Mouse (Mus musculus) v-Abl transformed pro-B cells (cell line): Measurements from ENCODE around the gene Ears2.

Source experiments
- in situ Hi-C, 2 experiments: fragments of 400-800 bp; cut with MboI; formaldehyde crosslinking; loops; one replicate each; pipeline ENCODE4 v1.15.1; 2025; ENCODE audit not compliant: unreplicated experiment in 2 of 2

Ears2 gene

DNA sequence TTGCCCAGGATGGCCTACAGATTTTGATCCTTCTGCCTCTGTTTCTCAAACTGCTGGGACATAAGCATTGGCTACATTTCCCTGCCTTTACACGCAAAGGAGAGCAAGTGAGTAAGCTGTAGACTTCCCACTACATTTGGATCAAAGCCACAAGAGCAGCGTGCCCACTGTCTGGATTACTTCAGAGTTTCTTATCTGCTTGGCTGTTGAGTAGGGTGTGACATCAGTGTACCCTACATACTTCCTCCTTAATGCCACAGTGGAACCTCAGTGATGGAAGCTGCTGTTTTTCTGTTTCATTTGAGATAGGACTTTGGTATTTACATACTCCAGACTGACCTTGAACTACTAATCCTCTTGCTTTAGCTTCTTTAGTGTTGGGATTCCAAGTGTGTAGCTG lies 20.2 kb downstream of the Ears2 start:
- in situ Hi-C loops, result no loop called here

DNA sequence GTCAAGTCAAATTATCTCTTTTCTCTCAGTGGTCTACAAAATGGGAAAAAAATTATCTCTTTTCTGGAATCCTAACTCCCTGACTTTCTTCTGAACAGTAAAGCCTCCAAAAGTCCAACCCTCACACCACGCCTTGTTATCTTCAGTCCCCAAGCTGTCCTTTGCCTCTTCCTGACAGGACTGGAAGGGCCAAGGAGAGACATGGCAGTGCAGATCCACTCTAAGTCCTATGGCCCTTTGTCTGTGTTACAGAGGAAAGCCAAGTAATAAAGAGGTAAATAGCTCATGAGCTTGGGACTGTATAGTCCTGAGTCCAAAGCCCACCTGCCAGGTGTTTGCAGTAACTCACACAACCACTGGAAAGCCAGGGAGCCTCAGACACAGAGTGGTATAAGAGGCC lies 21.4 kb downstream of the Ears2 start:
- in situ Hi-C loops, result no loop called here

DNA sequence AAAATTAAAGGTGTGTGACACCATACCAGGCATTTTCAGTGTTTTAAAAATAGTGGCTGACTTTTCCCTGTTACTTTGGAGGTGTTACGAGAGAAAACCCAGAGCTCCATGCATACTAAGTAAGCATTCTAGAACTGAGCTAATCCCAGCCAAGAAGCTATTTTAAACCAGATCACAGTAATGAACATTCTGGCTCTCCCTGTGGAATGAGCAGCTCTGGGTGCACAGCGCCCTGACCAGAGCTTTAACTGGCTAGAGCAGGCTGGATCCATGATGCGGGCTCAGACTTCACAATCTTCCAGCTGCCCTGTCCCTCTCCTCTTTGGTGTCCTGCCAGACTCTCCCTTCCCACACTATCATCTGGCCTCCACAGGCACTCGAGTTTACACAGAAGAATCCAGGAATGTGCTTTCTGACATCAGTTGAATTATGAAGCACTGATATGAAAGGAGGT lies 21.9 kb downstream of the Ears2 start:
- in situ Hi-C loops, result no loop called here

DNA sequence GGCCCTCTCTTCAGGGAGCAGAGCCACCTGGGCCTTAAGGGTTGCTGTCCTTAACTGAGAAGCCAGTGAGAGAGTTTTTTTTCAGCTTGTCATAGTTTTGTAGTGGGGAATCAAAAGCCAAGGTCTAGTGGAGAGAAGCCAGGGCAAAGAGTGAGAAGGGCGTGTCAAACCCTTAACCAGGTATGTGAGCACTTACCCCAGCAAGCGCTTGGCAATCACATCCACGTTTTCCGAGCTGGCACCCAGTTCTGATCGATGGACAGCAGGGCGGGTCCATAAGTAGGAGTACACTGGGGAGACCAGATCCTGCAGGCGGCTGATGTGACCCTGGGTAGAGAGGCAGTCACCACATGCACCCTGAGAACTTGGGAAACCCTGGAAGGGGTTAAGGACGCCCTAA lies 23.0 kb downstream of the Ears2 start:
- in situ Hi-C loops, result no loop called here

DNA sequence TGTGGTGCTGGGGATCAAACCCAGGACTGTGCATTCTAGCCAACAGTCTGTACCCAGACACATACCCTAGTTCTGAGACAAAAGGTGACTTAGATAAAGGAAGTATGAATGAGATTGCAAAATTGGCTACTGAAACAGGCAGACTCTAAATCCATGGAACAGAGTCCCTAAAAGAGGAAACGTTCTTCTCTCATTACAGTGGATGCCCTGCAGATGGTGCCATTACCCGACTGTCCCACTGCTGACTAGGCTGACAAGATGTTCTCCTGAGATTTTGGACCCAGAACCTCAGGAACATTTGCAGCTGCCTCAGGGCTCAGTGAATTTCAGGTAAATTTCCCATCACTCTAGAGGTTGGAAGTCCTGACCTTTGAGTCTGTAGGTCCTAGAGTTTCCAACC lies 32.7 kb downstream of the Ears2 start:
- in situ Hi-C loops, result no loop called here

DNA sequence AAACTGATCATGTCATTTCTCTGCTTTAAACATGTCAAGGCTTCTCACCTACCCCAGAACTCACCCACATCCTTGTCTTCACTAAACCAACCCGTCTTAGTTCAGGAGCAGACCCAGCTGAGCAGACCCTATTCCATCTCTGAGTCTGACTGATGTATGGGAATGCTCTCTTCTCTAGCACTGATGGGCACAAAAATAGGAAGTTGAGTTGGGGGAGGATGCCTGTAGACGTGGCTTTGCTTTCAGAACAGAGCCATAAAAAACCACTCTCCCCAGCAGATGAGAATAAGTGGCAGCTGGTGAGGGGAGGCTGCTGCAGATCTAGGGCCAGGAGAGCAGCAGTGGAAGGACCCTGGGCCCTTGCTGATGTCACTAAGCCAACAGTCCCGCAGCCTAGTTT lies 33.7 kb downstream of the Ears2 start:
- in situ Hi-C loops, result no loop called here

DNA sequence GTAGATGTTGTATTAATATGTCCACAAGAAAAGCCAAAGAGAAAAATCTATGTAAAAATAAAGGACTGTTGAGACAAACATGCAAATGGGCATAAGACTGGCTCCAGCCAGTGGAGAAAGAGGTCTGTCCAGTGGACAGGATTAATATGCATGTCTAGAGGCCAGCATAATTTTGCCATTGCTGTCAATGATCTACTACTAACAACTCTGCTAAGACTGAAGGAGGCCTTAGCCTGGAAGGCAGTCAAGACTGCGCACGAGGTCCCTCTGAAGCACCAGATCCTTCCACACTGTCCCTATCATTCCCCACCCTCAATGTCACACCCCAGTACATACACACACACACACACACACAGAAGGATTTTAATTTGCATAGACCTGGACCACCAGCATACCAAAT lies 44.9 kb downstream of the Ears2 start:
- in situ Hi-C loops, result no loop called here

DNA sequence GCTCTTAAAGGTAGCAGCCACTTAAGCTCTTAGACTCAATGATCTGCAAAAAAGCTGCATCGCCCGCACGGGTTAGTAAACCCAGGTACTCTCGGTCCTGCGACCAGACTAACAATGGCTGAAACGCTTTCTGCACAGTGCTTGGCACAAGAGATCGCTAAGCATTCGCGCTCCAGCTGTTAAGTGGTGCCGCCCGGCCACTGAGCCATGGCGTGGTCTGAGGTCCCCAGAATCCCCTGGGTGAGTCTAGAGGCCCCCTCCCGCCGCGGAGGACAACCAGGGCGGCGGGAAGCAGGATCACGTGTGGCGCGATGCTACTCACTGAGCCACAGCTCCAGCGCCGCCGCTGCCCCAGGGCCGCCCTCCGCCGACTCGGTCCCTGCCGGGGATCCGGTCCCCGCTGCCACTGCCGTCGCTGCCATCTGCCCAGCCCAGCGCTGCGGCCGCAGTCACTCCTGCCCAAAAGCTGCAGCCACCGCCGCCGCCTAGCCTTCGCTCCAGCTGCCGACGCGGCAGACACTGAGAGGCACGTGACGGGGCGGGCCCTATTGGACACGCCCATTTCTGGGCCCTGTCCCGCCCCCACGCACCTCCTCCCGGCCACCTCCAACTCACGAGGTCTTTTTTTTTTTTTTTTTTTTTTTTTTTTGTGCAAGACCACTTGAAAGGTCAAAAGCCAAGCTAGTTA lies 46.3 kb downstream of the Ears2 start, which contains the start of gene Gga2:
Gga2 (minus strand) TSS at position 556 of the 688 bp plus-strand sequence.
- in situ Hi-C loops, result no loop called here

DNA sequence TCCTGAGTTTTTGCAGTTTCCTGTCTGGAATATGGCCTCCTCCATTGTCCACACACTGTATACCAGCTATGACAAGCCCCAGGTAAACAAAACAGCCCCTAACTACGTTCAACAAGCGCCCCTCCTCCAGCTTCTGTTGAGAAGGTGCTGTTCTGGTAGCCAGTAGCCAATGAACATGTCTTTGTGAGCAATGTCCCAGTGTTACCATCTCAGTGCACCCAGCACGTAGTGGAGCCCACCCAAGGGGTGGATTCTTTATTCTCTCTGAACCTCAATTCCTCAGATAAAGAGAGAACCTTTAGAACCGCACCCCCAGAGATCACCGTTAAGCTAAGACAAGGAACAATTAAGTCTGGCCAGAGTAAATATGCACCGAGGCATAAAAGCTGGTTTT lies 46.8 kb downstream of the Ears2 start:
- in situ Hi-C loops, result no loop called here

DNA sequence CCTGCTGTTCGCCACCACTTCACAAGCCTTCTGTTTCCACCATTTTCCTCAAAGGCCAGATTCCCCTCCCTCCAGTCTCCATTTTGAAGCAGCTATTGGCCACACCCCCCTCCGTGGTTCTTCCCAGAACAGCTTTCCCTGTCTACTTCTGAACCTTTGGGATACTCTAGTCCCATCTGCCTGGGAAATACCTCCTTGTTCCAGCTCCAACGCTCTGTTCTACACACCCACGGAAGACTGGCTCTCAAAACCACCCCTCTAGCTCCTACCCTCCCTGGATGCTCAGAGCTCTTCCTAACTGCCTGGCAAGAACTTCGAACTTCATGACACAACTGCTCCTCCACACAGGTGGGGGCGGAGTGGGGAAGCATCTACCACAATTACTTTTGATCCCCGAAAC lies 48.1 kb downstream of the Ears2 start:
- in situ Hi-C loops, result no loop called here

DNA sequence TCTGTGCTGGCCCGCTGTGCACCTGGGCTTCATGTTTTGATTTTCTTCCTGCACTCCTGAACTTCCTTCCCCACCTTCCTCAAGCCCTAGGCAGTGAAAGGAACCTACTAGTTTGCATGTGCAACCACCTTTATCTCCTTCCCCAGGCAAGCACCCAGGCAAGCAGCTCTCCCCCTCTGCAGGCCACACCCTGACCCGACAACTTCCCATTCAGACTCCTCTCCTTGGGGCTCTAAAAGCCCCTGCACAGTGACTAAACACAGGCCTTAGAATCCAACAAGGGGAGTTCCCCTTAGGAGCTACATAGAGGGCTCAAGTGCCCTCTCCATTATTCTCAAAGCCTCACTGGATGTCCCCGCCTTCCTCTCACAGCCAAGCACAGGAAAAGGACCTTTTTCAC lies 48.8 kb downstream of the Ears2 start:
- in situ Hi-C loops, result no loop called here

DNA sequence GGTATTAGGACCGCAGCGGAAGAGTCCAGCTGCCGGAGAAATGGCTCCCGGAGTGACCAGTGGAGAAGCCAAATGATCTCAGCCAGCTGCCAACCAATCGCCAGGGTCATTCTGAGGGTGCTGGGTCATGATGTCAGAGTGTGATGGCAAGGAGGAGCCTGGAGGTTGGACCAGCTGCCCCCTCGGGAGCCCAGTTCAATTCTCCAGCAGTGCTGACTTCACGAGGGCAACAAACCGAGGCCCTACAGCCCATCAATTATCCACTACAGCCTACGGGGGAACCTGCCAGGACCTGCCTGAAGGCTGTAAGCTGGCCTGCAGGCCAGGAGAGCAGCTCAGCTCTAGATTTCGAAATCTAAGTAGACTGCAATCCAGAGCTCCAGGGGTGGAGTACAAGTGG lies 51.3 kb downstream of the Ears2 start:
- in situ Hi-C loops, result no loop called here

DNA sequence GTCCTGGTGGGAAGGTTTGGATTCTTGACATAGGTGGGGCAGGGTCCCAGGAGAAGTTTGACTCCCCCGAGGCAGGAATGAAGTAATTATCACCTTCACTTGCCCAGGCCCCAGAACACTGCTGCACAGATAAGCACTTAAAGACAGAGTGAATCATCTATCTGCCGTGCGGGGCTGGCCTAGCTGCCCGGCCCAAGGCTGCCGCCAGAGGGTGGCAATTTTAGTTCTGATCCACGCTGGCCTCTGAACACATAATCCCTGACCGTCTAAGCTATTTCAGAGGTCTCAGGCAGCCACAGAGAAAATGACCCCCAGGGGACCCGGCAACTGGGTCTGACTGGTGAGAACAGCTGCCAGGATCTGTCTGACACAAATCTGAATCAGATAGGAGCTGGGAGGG lies 52.0 kb downstream of the Ears2 start:
- in situ Hi-C loops, result no loop called here

DNA sequence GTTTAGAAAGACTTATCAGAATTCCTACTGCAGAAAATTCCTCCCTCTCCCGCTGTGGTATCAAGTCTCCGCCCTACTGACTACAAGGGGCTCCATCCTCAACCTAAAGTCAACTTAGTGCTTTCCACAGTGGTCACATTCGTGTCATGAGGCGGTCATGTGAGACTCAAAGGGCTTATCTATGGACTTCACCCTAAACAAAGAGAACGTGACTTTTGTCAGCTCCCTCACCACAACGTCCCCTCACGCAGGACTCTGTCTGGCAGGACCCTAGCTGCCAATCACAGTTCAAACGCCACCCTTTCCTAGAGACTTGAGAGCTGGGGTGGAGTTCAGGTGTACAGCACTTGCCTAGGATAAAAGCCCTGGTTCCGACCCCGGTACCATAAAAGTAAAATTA lies 54.1 kb downstream of the Ears2 start:
- in situ Hi-C loops, result no loop called here

DNA sequence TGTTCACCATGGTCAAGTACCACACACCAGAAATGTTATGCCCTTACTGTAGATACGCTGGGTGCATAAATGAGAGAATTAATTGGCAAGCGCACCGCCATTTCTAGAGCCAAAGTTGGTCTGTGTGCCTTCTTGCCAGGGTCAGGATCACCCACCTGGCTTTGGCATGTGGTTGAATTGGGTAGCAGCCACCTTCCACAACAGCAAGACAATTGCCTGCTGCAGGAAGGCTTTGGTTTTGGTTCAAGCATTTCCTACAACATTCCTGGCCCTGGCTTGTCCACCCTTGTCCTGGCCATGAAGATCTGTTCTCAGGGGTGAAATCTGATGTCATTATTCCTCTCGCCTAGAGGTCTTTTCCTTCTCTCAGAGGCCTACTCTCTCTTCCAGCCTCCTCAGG lies 54.7 kb downstream of the Ears2 start:
- in situ Hi-C loops, result no loop called here

DNA sequence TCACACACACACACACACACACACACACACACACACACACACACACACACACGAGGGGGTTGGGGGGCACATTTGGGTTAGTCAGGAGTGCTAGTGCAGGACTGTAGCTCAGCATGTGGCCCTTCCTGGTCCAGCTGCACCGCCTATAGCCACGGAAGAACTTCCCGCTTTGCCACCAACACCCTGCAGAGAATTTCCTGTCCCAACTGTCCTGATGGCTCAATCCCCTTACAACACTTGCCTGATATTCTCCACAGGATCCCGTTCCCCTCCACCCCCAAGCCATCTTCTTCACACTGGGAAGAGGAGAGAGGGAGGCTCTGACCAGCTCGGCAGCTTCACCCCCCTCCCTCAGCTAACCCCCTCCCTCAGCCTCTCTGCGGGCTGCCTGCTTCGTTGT lies 66.7 kb downstream of the Ears2 start:
- in situ Hi-C loops, result no loop called here

DNA sequence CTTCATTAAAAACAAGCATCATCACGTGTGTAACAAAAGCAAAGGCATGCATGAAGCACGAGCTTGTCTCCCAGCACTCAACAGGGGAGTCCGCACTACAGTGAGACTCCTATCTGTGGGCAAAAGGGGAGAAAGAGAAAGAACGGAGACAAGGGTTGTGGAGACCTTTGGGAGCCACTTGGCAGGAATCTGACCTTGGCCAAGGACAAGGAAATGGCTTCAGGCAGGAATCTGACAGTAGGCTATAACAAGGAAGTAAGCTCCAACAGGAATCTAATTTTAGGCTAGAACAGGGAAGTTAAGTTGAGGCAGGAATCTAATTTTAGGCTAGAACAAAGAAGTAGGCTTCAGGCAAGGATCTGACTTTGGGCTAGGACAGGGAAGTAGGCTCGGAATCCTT lies 71.1 kb downstream of the Ears2 start:
- in situ Hi-C loops, result loop anchor here in 1 of 2 experiments (25.0 kb wide), 1 partner anchor 1159 kb away; the partner anchor contains the start of gene Eef2k
